Mouse (Mus musculus): ENCODE data around the gene Tnxb. TPM values are rescaled to one million over a fixed set of nuclear protein-coding genes. Genes with fewer than 3 reads are reported as not detected.

The Tnxb gene
- polyA plus RNA-seq, 1 experiment = not detected

GRCm38 (mm10) chr17:34649106-34649864 lies 21.1 kb upstream of the Tnxb start:
- Histone ChIP-seq H3K4me3 (ENCODE audit: insufficient read depth, low read length) (no peak overlapping the region; the same call in 1 of the 2 replicates), H3K27ac (ENCODE audit: insufficient read depth, low read depth, low read length) (peak overlapping the region; percentile 12; the same call in 1 of the 2 replicates), H3K4me1 (ENCODE audit: control insufficient read depth, insufficient read depth, low read length) (peaks cover 32% of the 10 kb centered on the region)
- no peak for TF ChIP-seq CTCF (IDR thresholded peaks at IDR 0.05; ENCODE audit: low read depth, low read length)

GRCm38 (mm10) chr17:34650781-34651180 lies 19.6 kb upstream of the Tnxb start:
- H3K27ac ChIP-seq (ENCODE audit: insufficient read depth, low read depth, low read length) = no peak overlapping the region
- peaks cover 33% of the 10 kb centered on the region for H3K4me1 ChIP-seq (ENCODE audit: control insufficient read depth, insufficient read depth, low read length)
- TF ChIP-seq POLR2A (IDR thresholded peaks at IDR 0.05; ENCODE audit: borderline replicate concordance, low read depth, low read length) (no peak), CTCF (IDR thresholded peaks at IDR 0.05; ENCODE audit: low read depth, low read length) (no peak)
- H3K4me3 ChIP-seq (ENCODE audit: insufficient read depth, low read length) = no peak overlapping the region

DNA sequence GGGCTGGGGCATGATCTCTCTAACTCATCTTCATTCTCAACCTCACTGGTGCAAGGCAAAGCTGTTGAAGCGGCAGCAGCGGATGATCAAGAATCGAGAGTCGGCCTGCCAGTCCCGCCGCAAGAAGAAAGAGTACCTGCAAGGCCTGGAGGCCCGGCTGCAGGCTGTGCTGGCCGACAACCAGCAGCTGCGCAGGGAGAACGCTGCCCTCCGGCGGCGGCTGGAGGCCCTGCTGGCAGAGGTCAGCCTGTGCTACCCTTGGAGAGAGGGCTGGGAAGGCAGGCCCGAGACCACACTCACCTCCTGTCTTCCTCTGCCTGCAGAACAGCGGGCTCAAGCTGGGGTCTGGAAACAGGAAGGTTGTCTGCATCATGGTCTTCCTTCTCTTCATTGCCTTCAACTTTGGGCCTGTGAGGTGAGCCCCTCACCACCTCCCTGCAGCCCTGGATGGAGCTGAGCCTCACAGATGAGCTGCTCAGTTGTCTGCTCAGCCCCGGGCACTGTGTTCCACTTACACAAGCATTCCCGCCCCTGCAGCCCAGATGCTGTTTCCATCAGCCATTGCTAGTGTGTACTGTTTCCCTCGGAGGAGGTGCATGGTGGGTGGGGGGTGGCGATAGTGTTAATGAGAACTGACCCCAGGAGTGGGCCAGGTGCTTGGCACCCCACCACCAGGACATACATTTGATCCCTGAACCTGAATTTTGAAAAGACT lies 18.7 kb upstream of the Tnxb start:
- Histone ChIP-seq H3K4me3 (ENCODE audit: insufficient read depth, low read length) (no peak overlapping the region), H3K4me1 (ENCODE audit: control insufficient read depth, insufficient read depth, low read length) (peaks cover 27% of the 10 kb centered on the region), H3K27ac (ENCODE audit: insufficient read depth, low read depth, low read length) (no peak overlapping the region)
- TF ChIP-seq POLR2A (IDR thresholded peaks at IDR 0.05; ENCODE audit: borderline replicate concordance, low read depth, low read length) (no peak), CTCF (IDR thresholded peaks at IDR 0.05; ENCODE audit: low read depth, low read length) (peak; percentile 22; the same call in 1 of the 2 replicates)

DNA sequence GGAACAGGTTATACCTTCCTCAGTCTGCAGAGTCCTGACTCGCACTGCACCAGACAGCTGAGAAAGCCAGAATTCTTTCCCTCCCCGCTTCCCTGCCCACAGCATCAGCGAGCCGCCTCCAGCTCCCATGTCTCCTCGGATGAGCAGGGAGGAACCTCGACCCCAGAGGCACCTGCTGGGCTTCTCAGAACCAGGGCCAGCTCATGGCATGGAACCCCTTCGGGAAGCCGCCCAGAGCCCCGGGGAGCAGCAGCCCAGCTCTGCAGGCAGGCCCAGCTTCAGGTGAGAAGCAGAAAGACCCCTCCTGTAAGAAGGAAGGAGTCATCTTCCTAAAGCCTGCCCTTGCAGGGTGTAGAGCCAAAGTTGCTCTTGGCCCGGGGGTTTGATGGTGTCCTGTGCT lies 17.8 kb upstream of the Tnxb start:
- Histone ChIP-seq H3K27ac (ENCODE audit: insufficient read depth, low read depth, low read length) (no peak overlapping the region), H3K4me1 (ENCODE audit: control insufficient read depth, insufficient read depth, low read length) (peaks cover 29% of the 10 kb centered on the region), H3K4me3 (ENCODE audit: insufficient read depth, low read length) (no peak overlapping the region)
- no peak for TF ChIP-seq CTCF (IDR thresholded peaks at IDR 0.05; ENCODE audit: low read depth, low read length)
- no peak for TF ChIP-seq POLR2A (IDR thresholded peaks at IDR 0.05; ENCODE audit: borderline replicate concordance, low read depth, low read length)

DNA sequence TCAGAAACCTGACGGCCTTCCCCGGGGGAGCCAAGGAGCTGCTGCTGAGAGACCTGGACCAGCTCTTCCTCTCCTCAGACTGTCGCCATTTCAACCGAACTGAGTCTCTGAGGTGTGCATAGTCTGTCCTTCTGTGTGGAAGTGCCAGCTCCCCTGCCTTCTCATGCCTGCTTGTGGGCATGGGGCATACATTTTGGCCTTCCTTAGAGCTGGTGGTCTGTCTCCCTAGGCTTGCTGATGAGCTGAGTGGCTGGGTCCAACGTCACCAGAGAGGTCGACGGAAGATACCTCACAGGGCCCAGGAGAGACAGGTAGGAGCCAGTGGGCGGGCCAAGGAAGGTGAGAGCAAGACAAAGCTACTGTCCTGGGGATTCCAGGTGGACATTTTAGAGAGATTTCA lies 17.4 kb upstream of the Tnxb start:
- TF ChIP-seq POLR2A (IDR thresholded peaks at IDR 0.05; ENCODE audit: borderline replicate concordance, low read depth, low read length) (no peak), CTCF (IDR thresholded peaks at IDR 0.05; ENCODE audit: low read depth, low read length) (no peak)
- Histone ChIP-seq H3K4me3 (ENCODE audit: insufficient read depth, low read length) (no peak overlapping the region), H3K4me1 (ENCODE audit: control insufficient read depth, insufficient read depth, low read length) (peaks cover 29% of the 10 kb centered on the region), H3K27ac (ENCODE audit: insufficient read depth, low read depth, low read length) (no peak overlapping the region)

DNA sequence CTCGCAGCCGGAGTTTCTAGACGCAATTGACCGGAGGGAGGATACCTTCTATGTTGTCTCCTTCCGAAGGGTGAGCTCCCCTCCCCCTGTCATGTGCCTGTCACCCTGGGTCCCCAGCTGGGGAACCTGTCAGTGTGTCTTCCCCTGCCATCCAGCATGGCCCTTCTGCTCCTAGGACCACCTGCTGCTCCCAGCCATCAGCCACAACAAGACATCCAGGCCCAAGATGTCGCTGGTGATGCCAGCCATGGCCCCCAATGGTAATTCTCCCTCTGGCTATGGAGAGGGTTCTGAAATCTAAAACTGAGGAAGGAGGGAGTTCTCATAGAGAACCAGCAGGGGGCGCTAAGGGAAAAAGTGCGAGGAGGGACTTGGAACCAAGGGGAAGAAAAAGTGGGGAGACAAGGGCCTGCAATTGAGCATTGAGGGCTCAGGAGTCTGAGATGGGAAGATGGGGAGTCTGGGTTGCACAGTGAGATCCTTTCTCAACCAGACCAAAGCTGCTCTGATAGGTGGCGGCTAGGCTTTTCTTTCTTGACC lies 16.5 kb upstream of the Tnxb start:
- Histone ChIP-seq H3K4me1 (ENCODE audit: control insufficient read depth, insufficient read depth, low read length) (peaks cover 21% of the 10 kb centered on the region), H3K4me3 (ENCODE audit: insufficient read depth, low read length) (no peak overlapping the region), H3K27ac (ENCODE audit: insufficient read depth, low read depth, low read length) (no peak overlapping the region)
- TF ChIP-seq CTCF (IDR thresholded peaks at IDR 0.05; ENCODE audit: low read depth, low read length) (peak; percentile 78), POLR2A (IDR thresholded peaks at IDR 0.05; ENCODE audit: borderline replicate concordance, low read depth, low read length) (no peak)

DNA sequence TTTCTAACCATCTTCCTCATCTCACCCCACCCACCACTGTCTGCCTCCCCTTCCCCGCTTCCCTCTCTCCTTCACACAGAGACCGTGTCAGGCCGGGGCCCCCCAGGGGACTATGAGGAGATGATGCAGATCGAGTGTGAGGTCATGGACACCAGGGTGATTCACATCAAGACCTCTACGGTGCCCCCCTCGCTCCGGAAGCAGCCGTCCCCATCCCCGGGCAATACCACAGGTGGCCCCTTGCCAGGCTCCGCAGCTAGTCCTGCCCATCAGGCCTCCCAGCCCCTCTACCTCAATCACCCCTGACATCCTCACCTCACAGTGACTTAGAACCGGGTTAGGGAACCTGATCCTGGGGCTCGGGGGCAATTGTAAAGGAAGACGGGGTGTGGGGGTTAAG lies 15.9 kb upstream of the Tnxb start:
- no peak for TF ChIP-seq POLR2A (IDR thresholded peaks at IDR 0.05; ENCODE audit: borderline replicate concordance, low read depth, low read length)
- no peak for TF ChIP-seq CTCF (IDR thresholded peaks at IDR 0.05; ENCODE audit: low read depth, low read length)
- Histone ChIP-seq H3K27ac (ENCODE audit: insufficient read depth, low read depth, low read length) (no peak overlapping the region), H3K4me3 (ENCODE audit: insufficient read depth, low read length) (no peak overlapping the region), H3K4me1 (ENCODE audit: control insufficient read depth, insufficient read depth, low read length) (peaks cover 17% of the 10 kb centered on the region)

DNA sequence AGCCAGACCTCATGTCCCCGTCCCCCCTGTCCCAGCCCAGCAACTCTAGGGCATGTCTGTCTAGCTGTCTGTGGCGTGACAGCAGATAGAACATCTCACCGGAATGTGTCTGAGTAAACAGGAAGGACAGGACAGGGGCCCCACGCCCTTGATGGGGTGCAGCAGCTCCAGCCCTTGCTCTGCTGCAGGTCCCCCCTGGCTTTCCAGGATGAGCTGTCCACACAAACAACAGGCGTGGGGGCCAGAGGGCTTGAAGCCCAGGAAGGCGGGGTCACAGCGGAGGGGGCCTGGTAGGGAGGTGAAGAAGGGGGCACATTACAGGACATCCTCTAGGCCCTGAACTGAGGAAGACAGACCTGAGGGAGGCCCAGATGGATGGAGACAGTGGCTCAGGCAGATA lies 15.2 kb upstream of the Tnxb start:
- H3K4me3 ChIP-seq (ENCODE audit: insufficient read depth, low read length) = no peak overlapping the region
- no peak overlapping the region for H3K27ac ChIP-seq (ENCODE audit: insufficient read depth, low read depth, low read length)
- peaks cover 11% of the 10 kb centered on the region for H3K4me1 ChIP-seq (ENCODE audit: control insufficient read depth, insufficient read depth, low read length)
- TF ChIP-seq POLR2A (IDR thresholded peaks at IDR 0.05; ENCODE audit: borderline replicate concordance, low read depth, low read length) = no peak
- TF ChIP-seq CTCF (IDR thresholded peaks at IDR 0.05; ENCODE audit: low read depth, low read length) = no peak

DNA sequence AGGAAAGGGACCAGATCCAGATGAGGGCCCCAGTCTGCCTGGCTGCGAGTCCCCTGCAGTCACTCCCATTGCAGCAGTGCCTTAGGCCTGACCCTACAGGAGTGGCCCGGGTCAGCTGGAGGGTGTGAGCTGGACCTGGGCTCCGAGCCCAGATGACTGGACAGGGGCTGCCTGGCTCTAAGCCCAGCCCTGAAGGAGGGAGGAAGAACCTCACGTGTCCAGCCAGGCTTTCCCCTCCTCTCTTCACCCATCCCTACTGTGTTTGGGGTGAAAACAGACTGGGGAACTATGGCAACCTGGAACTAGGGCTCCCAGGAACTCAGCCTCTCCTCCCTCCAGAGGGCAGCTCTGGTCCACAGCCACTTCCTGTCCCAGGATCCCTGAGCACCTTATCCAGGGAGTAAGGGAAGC lies 14.7 kb upstream of the Tnxb start:
- TF ChIP-seq POLR2A (IDR thresholded peaks at IDR 0.05; ENCODE audit: borderline replicate concordance, low read depth, low read length) (no peak), CTCF (IDR thresholded peaks at IDR 0.05; ENCODE audit: low read depth, low read length) (no peak)
- no peak overlapping the region for H3K27ac ChIP-seq (ENCODE audit: insufficient read depth, low read depth, low read length)
- no peak overlapping the region for H3K4me3 ChIP-seq (ENCODE audit: insufficient read depth, low read length)
- H3K4me1 ChIP-seq (ENCODE audit: control insufficient read depth, insufficient read depth, low read length) = peaks cover 11% of the 10 kb centered on the region

DNA sequence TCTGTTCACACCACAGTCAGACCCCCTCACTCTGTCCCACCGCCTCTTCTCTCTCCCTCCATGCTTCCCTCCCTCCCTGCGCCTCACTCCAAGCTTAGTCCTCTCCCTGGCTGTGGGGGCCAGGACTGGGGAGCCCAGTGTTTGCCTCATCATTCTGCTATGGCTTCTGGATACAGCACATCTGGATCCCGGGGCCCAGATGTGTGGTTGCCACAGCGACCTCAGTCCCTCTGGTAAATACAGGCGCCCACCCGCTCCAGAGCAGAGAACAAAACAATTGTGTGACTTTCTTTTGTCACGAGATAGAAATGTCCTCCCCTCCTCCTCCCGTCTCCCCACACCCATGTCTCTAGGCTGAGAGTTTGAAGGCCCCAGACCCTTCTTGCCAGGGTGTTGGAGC lies 13.7 kb upstream of the Tnxb start:
- peaks cover 14% of the 10 kb centered on the region for H3K4me1 ChIP-seq (ENCODE audit: control insufficient read depth, insufficient read depth, low read length)
- no peak overlapping the region for H3K27ac ChIP-seq (ENCODE audit: insufficient read depth, low read depth, low read length)
- H3K4me3 ChIP-seq (ENCODE audit: insufficient read depth, low read length) = no peak overlapping the region
- TF ChIP-seq POLR2A (IDR thresholded peaks at IDR 0.05; ENCODE audit: borderline replicate concordance, low read depth, low read length) = no peak
- TF ChIP-seq CTCF (IDR thresholded peaks at IDR 0.05; ENCODE audit: low read depth, low read length) = no peak
